16 mouse cellular contexts compared by ENCODE assay signal in the genomic region with DNA sequence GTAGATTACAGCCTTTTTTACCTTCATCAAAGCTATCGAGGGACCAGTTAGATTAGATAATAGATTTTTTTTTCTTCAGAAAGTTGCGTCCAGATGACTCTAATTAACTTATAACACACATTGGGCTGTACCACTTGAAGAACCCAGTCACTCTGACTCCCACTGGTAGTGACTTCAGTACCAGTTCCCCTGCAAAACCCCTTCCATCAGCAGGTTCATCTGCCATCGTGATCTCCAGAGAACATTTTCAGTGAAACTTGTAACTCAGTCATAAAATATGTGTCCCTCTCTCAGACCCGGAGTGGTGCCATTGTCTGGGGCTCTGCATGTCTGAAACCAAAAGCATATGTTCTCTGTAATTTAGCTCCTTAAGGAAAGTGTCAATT.
DNase-seq lines count a peak whose midpoint lies in the region; ATAC-seq and TF ChIP-seq lines count a peak whose summit lies in the region.
"Had no signal": no experiment of that assay in that cellular context is flagged by ENCODE, and none has a peak within 500 bp of the region (broad histone marks: within the 10 kb centered on the region; RNA-seq: fewer than 3 reads in every experiment).

No protein-coding gene starts in this region.

- TF ChIP-seq EP300 in lung, postnatal 0 days (IDR thresholded peaks at IDR 0.05), result no peak
- TF ChIP-seq EP300 in liver, postnatal 0 days (IDR thresholded peaks at IDR 0.05; ENCODE audit: low read depth), result no peak

- no peak for ATAC-seq in lung, embryonic 14.5 days (ENCODE audit: insufficient read depth)
- no peak for ATAC-seq in lung, postnatal 0 days
- ATAC-seq in neural tube, embryonic 11.5 days (ENCODE audit: insufficient read depth, low FRiP score, low TSS enrichment), result no peak
- no peak for ATAC-seq in neural tube, embryonic 15.5 days (ENCODE audit: low FRiP score)
- no peak for ATAC-seq in midbrain, embryonic 13.5 days
- no peak for ATAC-seq in liver, postnatal 0 days
- ATAC-seq: hindbrain, postnatal 0 days had no signal

- H3K27me3 ChIP-seq in lung, embryonic 14.5 days (ENCODE audit: insufficient read depth, low read length), result no peaks in the 10 kb centered on the region
- H3K27me3 ChIP-seq in lung, postnatal 0 days (replicated peaks; ENCODE audit: insufficient read depth, low read length), result no peaks in the 10 kb centered on the region
- H3K27me3 ChIP-seq in neural tube, embryonic 11.5 days (ENCODE audit: control insufficient read depth, insufficient read depth, low read length), result peaks cover 5% of the 10 kb centered on the region; the same call in 1 of the 2 replicates
- H3K27me3 ChIP-seq in neural tube, embryonic 15.5 days (replicated peaks), result peaks cover 68% of the 10 kb centered on the region
- H3K27me3 ChIP-seq in midbrain, embryonic 13.5 days, result peaks cover 72% of the 10 kb centered on the region
- H3K27me3 ChIP-seq in liver, postnatal 0 days (ENCODE audit: insufficient read depth, low read length), result no peaks in the 10 kb centered on the region
- H3K27me3 ChIP-seq: heart, embryonic 15.5 days had no signal

- no peak for DNase-seq in lung, embryonic 14.5 days
- no peak for DNase-seq in lung, postnatal 0 days (ENCODE audit: low spot score)
- no peak for DNase-seq in neural tube, embryonic 11.5 days (ENCODE audit: low spot score)
- no peak for DNase-seq in liver, postnatal 0 days
- DNase-seq: adrenal gland, adult 2 months; adrenal gland, postnatal 25 days; cerebellum, adult 18-20 months; cerebellum, adult 9-11 months; cerebellum, postnatal 36 days; heart, adult 18-20 months; heart, postnatal 14 days had no signal

- H3K4me1 ChIP-seq in lung, embryonic 14.5 days (ENCODE audit: insufficient read depth), result peaks cover 21% of the 10 kb centered on the region
- no peaks in the 10 kb centered on the region; the same call in 1 of the 2 replicates for H3K4me1 ChIP-seq in lung, postnatal 0 days (ENCODE audit: insufficient read depth, low read depth, low read length)
- peaks cover 32% of the 10 kb centered on the region for H3K4me1 ChIP-seq in neural tube, embryonic 11.5 days (ENCODE audit: control insufficient read depth, insufficient read depth, low read length)
- peaks cover 13% of the 10 kb centered on the region; the same call in 1 of the 2 replicates for H3K4me1 ChIP-seq in neural tube, embryonic 15.5 days
- H3K4me1 ChIP-seq in midbrain, embryonic 13.5 days (replicated peaks), result peaks cover 35% of the 10 kb centered on the region
- no peaks in the 10 kb centered on the region; the same call in 1 of the 2 replicates for H3K4me1 ChIP-seq in liver, postnatal 0 days (ENCODE audit: insufficient read depth)

- no peak for TF ChIP-seq CTCF in lung, embryonic 14.5 days (IDR thresholded peaks at IDR 0.05; ENCODE audit: low read depth)
- TF ChIP-seq CTCF in lung, postnatal 0 days (IDR thresholded peaks at IDR 0.05), result no peak
- no peak for TF ChIP-seq CTCF in liver, postnatal 0 days (IDR thresholded peaks at IDR 0.05; ENCODE audit: low read depth)

- no peak overlapping the region for H3K4me3 ChIP-seq in lung, embryonic 14.5 days (ENCODE audit: low read depth, low read length)
- no peak overlapping the region for H3K4me3 ChIP-seq in lung, postnatal 0 days (ENCODE audit: low read depth, low read length)
- H3K4me3 ChIP-seq in neural tube, embryonic 11.5 days (ENCODE audit: low read depth, low read length), result no peak overlapping the region
- H3K4me3 ChIP-seq in neural tube, embryonic 15.5 days (replicated peaks), result no peak overlapping the region
- no peak overlapping the region for H3K4me3 ChIP-seq in midbrain, embryonic 13.5 days (replicated peaks)
- no peak overlapping the region for H3K4me3 ChIP-seq in liver, postnatal 0 days (ENCODE audit: low read depth, low read length)
- H3K4me3 ChIP-seq: heart, embryonic 15.5 days had no signal

- H3K9ac ChIP-seq in lung, embryonic 14.5 days, result no peak overlapping the region
- H3K9ac ChIP-seq in lung, postnatal 0 days (replicated peaks; ENCODE audit: low read depth), result no peak overlapping the region
- H3K9ac ChIP-seq in neural tube, embryonic 11.5 days (ENCODE audit: low read length), result no peak overlapping the region
- H3K9ac ChIP-seq in neural tube, embryonic 15.5 days (replicated peaks), result no peak overlapping the region
- H3K9ac ChIP-seq in midbrain, embryonic 13.5 days (replicated peaks), result no peak overlapping the region
- H3K9ac ChIP-seq in liver, postnatal 0 days (replicated peaks), result no peak overlapping the region
- H3K9ac ChIP-seq: heart, embryonic 15.5 days had no signal

- H3K9me3 ChIP-seq in lung, embryonic 14.5 days (ENCODE audit: low read depth, low read length), result no peaks in the 10 kb centered on the region
- no peaks in the 10 kb centered on the region for H3K9me3 ChIP-seq in lung, postnatal 0 days (ENCODE audit: low read length)
- H3K9me3 ChIP-seq in neural tube, embryonic 11.5 days (ENCODE audit: control insufficient read depth, low read length), result no peaks in the 10 kb centered on the region
- no peaks in the 10 kb centered on the region for H3K9me3 ChIP-seq in neural tube, embryonic 15.5 days (replicated peaks)
- H3K9me3 ChIP-seq in midbrain, embryonic 13.5 days, result no peaks in the 10 kb centered on the region
- H3K9me3 ChIP-seq in liver, postnatal 0 days (ENCODE audit: low read length), result no peaks in the 10 kb centered on the region
- H3K9me3 ChIP-seq: heart, embryonic 15.5 days had no signal

- no peak overlapping the region for H3K27ac ChIP-seq in lung, embryonic 14.5 days (ENCODE audit: low read depth)
- no peak overlapping the region for H3K27ac ChIP-seq in lung, postnatal 0 days (ENCODE audit: low read length)
- no peak overlapping the region for H3K27ac ChIP-seq in neural tube, embryonic 11.5 days (ENCODE audit: low read depth, low read length)
- H3K27ac ChIP-seq in neural tube, embryonic 15.5 days (replicated peaks), result no peak overlapping the region
- H3K27ac ChIP-seq in midbrain, embryonic 13.5 days, result no peak overlapping the region
- no peak overlapping the region for H3K27ac ChIP-seq in liver, postnatal 0 days (ENCODE audit: low read depth)
- H3K27ac ChIP-seq: heart, embryonic 15.5 days; hindbrain, postnatal 0 days had no signal

- WGBS in lung, embryonic 14.5 days, result 30% methylated on average over 4 of the region's 4 CpGs
- WGBS in lung, postnatal 0 days, result 48% methylated on average over 4 of the region's 4 CpGs
- WGBS in neural tube, embryonic 11.5 days, result 11% methylated on average over 4 of the region's 4 CpGs
- WGBS in neural tube, embryonic 15.5 days, result 18% methylated on average over 4 of the region's 4 CpGs
- 11% methylated on average over 4 of the region's 4 CpGs for WGBS in midbrain, embryonic 13.5 days
- 59% methylated on average over 4 of the region's 4 CpGs for WGBS in liver, postnatal 0 days (ENCODE audit: insufficient replicate concordance)

- peaks cover 4% of the 10 kb centered on the region; the same call in 1 of the 2 replicates for H3K36me3 ChIP-seq in lung, embryonic 14.5 days (ENCODE audit: insufficient read depth)
- H3K36me3 ChIP-seq in lung, postnatal 0 days (ENCODE audit: insufficient read depth, low read length), result no peaks in the 10 kb centered on the region
- no peaks in the 10 kb centered on the region for H3K36me3 ChIP-seq in neural tube, embryonic 11.5 days (ENCODE audit: control insufficient read depth, insufficient read depth, low read length)
- no peaks in the 10 kb centered on the region for H3K36me3 ChIP-seq in neural tube, embryonic 15.5 days
- no peaks in the 10 kb centered on the region for H3K36me3 ChIP-seq in midbrain, embryonic 13.5 days
- no peaks in the 10 kb centered on the region for H3K36me3 ChIP-seq in liver, postnatal 0 days (replicated peaks; ENCODE audit: insufficient read depth, low read length)
- H3K36me3 ChIP-seq: heart, embryonic 15.5 days had no signal

- H3K4me2 ChIP-seq in lung, embryonic 14.5 days, result 0 out of 2 replicates have a peak overlapping the region, but pooled peaks have one; percentile 15
- H3K4me2 ChIP-seq in lung, postnatal 0 days (replicated peaks; ENCODE audit: low read depth, low read length), result no peak overlapping the region
- H3K4me2 ChIP-seq in neural tube, embryonic 11.5 days (ENCODE audit: low read depth), result peak overlapping the region; percentile 12; the same call in 1 of the 2 replicates
- H3K4me2 ChIP-seq in neural tube, embryonic 15.5 days, result no peak overlapping the region
- 0 out of 2 replicates have a peak overlapping the region, but pooled peaks have one; percentile 1 for H3K4me2 ChIP-seq in midbrain, embryonic 13.5 days (replicated peaks)
- no peak overlapping the region for H3K4me2 ChIP-seq in liver, postnatal 0 days (ENCODE audit: low read depth, low read length)
- H3K4me2 ChIP-seq: heart, embryonic 11.5 days; heart, embryonic 15.5 days had no signal

Comparison
In these comparisons a context has a peak if more than half of its experiments do, and no peak if none do; other contexts are left out.
1. H3K4me2 ChIP-seq: peak in lung, embryonic 14.5 days (single experiment), neural tube, embryonic 11.5 days (single experiment) and midbrain, embryonic 13.5 days (single experiment); none in lung, postnatal 0 days (single experiment), neural tube, embryonic 15.5 days (single experiment) and liver, postnatal 0 days (single experiment).